10 mouse cellular contexts compared by ENCODE assay signal in the genomic region with DNA sequence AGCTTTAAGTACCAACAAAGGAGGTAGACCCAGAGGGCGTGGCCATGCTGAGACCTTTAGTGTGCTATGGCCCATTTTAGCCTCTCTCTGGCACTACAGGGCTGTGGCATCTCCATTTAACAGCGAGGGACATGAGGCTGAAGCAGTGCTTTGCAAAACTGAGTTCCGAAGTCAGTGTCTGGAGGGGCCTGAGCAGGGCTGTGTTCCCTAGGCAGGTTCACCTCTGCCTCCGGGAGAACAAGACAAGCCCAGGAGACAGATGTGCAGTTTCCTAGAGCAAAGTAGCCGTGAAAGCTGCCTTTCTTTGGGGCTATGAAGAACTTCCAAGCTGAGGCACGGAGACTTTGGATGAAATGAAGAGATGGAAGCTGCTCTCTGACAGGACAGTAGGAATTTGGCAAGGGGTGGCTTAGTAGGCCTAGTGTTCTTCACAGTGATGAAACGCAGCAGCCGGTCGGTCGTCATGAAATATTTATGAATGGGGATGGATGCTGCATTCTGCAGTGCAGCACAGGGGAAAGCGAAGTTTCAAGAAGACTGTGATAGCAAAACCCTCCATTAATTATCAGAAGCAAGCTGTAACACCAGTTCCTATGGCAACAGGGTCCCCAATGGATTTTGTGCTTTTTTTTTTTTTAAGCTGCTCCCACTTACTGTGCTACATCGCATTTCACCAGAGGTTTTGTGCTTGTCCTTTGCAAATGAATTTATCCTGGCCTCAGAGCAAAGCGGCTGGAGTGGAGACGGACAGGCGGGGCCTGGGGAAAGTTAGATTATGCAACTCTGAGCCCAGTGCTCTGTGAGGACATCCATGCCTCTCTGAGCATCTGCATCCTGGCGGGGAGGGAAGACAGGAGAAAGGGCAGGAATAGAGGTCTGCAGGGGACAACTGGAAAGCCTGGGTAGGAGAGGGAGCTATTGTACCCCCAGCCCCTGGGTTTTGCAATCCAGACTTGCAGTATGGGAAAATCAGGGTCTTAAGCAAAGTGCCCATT.
DNase-seq lines count a peak whose midpoint lies in the region; ATAC-seq and TF ChIP-seq lines count a peak whose summit lies in the region.
"Had no signal": no experiment of that assay in that cellular context is flagged by ENCODE, and none has a peak within 500 bp of the region (broad histone marks: within the 10 kb centered on the region; RNA-seq: fewer than 3 reads in every experiment).

No protein-coding gene starts in this region.

- H3K4me1 ChIP-seq in hindbrain, embryonic 11.5 days (replicated peaks; ENCODE audit: control insufficient read depth, insufficient read depth, low read length), result peaks cover 5% of the 10 kb centered on the region; the same call in 1 of the 2 replicates
- H3K4me1 ChIP-seq in midbrain, embryonic 13.5 days (replicated peaks), result peaks cover 36% of the 10 kb centered on the region

- no peaks in the 10 kb centered on the region for H3K27me3 ChIP-seq in hindbrain, embryonic 11.5 days (ENCODE audit: control insufficient read depth, insufficient read depth, low read length)
- H3K27me3 ChIP-seq in midbrain, embryonic 13.5 days, result no peaks in the 10 kb centered on the region

- no peak overlapping the region for H3K27ac ChIP-seq in gastrocnemius, adult 2 months
- H3K27ac ChIP-seq in hindbrain, embryonic 11.5 days (ENCODE audit: low read depth, low read length), result peak overlapping the region; percentile 71
- H3K27ac ChIP-seq in midbrain, embryonic 13.5 days, result peak overlapping the region; percentile 92

- TF ChIP-seq CTCF in gastrocnemius, adult 2 months (IDR thresholded peaks at IDR 0.05), result no peak

- intact Hi-C loops in gastrocnemius, adult 2 months (cut with DNase I), result no loop called here

- 49% methylated on average over 16 of the region's 16 CpGs for WGBS in hindbrain, embryonic 11.5 days
- WGBS in midbrain, embryonic 13.5 days, result 24% methylated on average over 16 of the region's 16 CpGs

- H3K9me3 ChIP-seq in hindbrain, embryonic 11.5 days (ENCODE audit: control insufficient read depth, low read length), result no peaks in the 10 kb centered on the region
- H3K9me3 ChIP-seq in midbrain, embryonic 13.5 days, result no peaks in the 10 kb centered on the region

- no peak overlapping the region for H3K9ac ChIP-seq in hindbrain, embryonic 11.5 days (ENCODE audit: low read depth, low read length)
- no peak overlapping the region for H3K9ac ChIP-seq in midbrain, embryonic 13.5 days (replicated peaks)

- no peaks in the 10 kb centered on the region for H3K36me3 ChIP-seq in hindbrain, embryonic 11.5 days (ENCODE audit: control insufficient read depth, insufficient read depth, low read length)
- H3K36me3 ChIP-seq in midbrain, embryonic 13.5 days, result no peaks in the 10 kb centered on the region

- peak; percentile 27 for DNase-seq in gastrocnemius, adult 2 months
- DNase-seq in gastrocnemius, adult 8-10 months (ENCODE audit: low spot score in 2 of 2), result no peak
- DNase-seq in brain, adult 2 months (ENCODE audit: low read depth, low spot score), result peak; percentile 75
- DNase-seq in hindbrain, embryonic 11.5 days (ENCODE audit: low spot score), result peak; percentile 31
- no peak for DNase-seq in spleen, postnatal 36 days (ENCODE audit: low spot score in 2 of 2)
- no peak for DNase-seq in urinary bladder, adult 2 months (ENCODE audit: low spot score)
- DNase-seq in adrenal gland, postnatal 36 days, result no peak
- DNase-seq: right cerebral cortex, postnatal 14 days had no signal

- peak; percentile 63 for ATAC-seq in hindbrain, embryonic 11.5 days (ENCODE audit: low FRiP score)
- ATAC-seq in midbrain, embryonic 13.5 days, result peak; percentile 75

- peak overlapping the region; percentile 14 for H3K4me2 ChIP-seq in hindbrain, embryonic 11.5 days (replicated peaks; ENCODE audit: low read depth, low read length)
- peak overlapping the region; percentile 31; the same call in 1 of the 2 replicates for H3K4me2 ChIP-seq in midbrain, embryonic 13.5 days (replicated peaks)

- H3K4me3 ChIP-seq in gastrocnemius, adult 2 months, result no peak overlapping the region
- no peak overlapping the region for H3K4me3 ChIP-seq in hindbrain, embryonic 11.5 days (ENCODE audit: low read depth, low read length)
- H3K4me3 ChIP-seq in midbrain, embryonic 13.5 days (replicated peaks), result no peak overlapping the region
- H3K4me3 ChIP-seq: erythroblast, embryonic 14.5 days had no signal

Comparison
In these comparisons a context has a peak if more than half of its experiments do, and no peak if none do; other contexts are left out.
1. DNase-seq: peak in gastrocnemius, adult 2 months (single experiment), brain, adult 2 months (single experiment) and hindbrain, embryonic 11.5 days (single experiment); none in gastrocnemius, adult 8-10 months (0 of 2), spleen, postnatal 36 days (0 of 2), urinary bladder, adult 2 months (single experiment) and adrenal gland, postnatal 36 days (0 of 2).